Mouse (Mus musculus): ENCODE results near the gene Pi4kb. TPM values are rescaled to one million over a fixed set of nuclear protein-coding genes. Genes with fewer than 3 reads are reported as not detected.

Pi4kb gene
- polyA plus RNA-seq, 1 experiment, result 11.3 TPM

GRCm38 (mm10) chr3:95054481-95055260, 80.1 kb downstream of the Pi4kb start:
- Histone ChIP-seq H3K27ac (ENCODE audit: insufficient read depth, low read length) (peak overlapping the region; percentile 33; the same call in 1 of the 2 replicates), H3K36me3 (ENCODE audit: control insufficient read depth, insufficient read depth, low read length, poor library complexity, severe bottlenecking) (peaks cover 8% of the 10 kb centered on the region), H3K4me3 (ENCODE audit: low read depth, low read length) (no peak overlapping the region), H3K9ac (ENCODE audit: low read depth, poor library complexity, severe bottlenecking) (no peak overlapping the region), H3K9me3 (replicated peaks; ENCODE audit: control insufficient read depth, insufficient read depth, low read length, poor library complexity, severe bottlenecking) (no peaks in the 10 kb centered on the region), H3K4me1 (ENCODE audit: control insufficient read depth, insufficient read depth, low read length) (peaks cover 2% of the 10 kb centered on the region), H3K27me3 (ENCODE audit: control insufficient read depth, insufficient read depth, low read length, poor library complexity, severe bottlenecking) (no peaks in the 10 kb centered on the region)
- no peak for TF ChIP-seq POLR2A (IDR thresholded peaks at IDR 0.05; ENCODE audit: insufficient read depth, low read length)
- no peak for TF ChIP-seq EP300 (IDR thresholded peaks at IDR 0.05; ENCODE audit: insufficient read depth, low read depth, low read length)
- TF ChIP-seq CTCF (IDR thresholded peaks at IDR 0.05; ENCODE audit: low read depth, low read length), result no peak

DNA sequence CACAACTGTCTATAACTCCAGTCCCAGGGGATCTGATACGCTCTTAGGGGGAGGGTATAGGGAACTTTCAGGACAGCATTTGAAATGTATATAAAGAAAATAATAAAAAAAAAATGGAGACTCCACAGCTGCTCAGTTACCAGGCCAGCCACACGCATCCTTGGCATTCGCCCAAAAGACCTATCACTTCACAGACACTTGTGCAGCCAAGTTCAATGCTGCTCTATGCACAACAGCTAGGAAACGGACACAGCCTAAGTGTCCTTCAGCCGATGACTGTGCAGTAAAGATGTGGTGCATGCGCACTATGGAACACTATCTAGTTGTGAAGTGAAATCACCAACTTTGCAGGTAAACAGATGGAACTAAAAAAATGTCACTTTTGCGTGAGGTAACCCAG, 81.7 kb downstream of the Pi4kb start:
- Histone ChIP-seq H3K27me3 (ENCODE audit: control insufficient read depth, insufficient read depth, low read length, poor library complexity, severe bottlenecking) (no peaks in the 10 kb centered on the region), H3K9me3 (replicated peaks; ENCODE audit: control insufficient read depth, insufficient read depth, low read length, poor library complexity, severe bottlenecking) (no peaks in the 10 kb centered on the region), H3K27ac (ENCODE audit: insufficient read depth, low read length) (no peak overlapping the region), H3K9ac (ENCODE audit: low read depth, poor library complexity, severe bottlenecking) (no peak overlapping the region), H3K4me1 (ENCODE audit: control insufficient read depth, insufficient read depth, low read length) (peaks cover 2% of the 10 kb centered on the region), H3K36me3 (ENCODE audit: control insufficient read depth, insufficient read depth, low read length, poor library complexity, severe bottlenecking) (peaks cover 17% of the 10 kb centered on the region), H3K4me3 (ENCODE audit: low read depth, low read length) (no peak overlapping the region)
- TF ChIP-seq CTCF (IDR thresholded peaks at IDR 0.05; ENCODE audit: low read depth, low read length) (no peak), EP300 (IDR thresholded peaks at IDR 0.05; ENCODE audit: insufficient read depth, low read depth, low read length) (no peak), POLR2A (IDR thresholded peaks at IDR 0.05; ENCODE audit: insufficient read depth, low read length) (no peak)

Other genes with a start within 250 kb of the Pi4kb start
- gene Cgn, start 188.2 kb upstream of the Pi4kb start, polyA plus RNA-seq (2011; ENCODE audit: insufficient read depth, insufficient read length, low read depth, missing spikeins), result 65.5 and 69.2 TPM in 2 replicates
- gene Pogz, start 137.2 kb upstream of the Pi4kb start, polyA plus RNA-seq (2011; ENCODE audit: insufficient read depth, insufficient read length, low read depth, missing spikeins), result 89.2 and 92.6 TPM in 2 replicates
- gene Psmb4, start 87.8 kb upstream of the Pi4kb start, polyA plus RNA-seq (2011; ENCODE audit: insufficient read depth, insufficient read length, low read depth, missing spikeins), result 331 and 345 TPM in 2 replicates
- 0.68 and 1.3 TPM in 2 replicates for gene Selenbp1, start 41.7 kb upstream of the Pi4kb start, polyA plus RNA-seq (2011; ENCODE audit: insufficient read depth, insufficient read length, low read depth, missing spikeins)
- 24.8 and 25.1 TPM in 2 replicates for gene Rfx5, start 20.7 kb upstream of the Pi4kb start, polyA plus RNA-seq (2011; ENCODE audit: insufficient read depth, insufficient read length, low read depth, missing spikeins)
- gene Zfp687, start 40.7 kb downstream of the Pi4kb start, polyA plus RNA-seq (2011; ENCODE audit: insufficient read depth, insufficient read length, low read depth, missing spikeins), result 37.7 and 56.5 TPM in 2 replicates
- gene Psmd4, start 67.9 kb downstream of the Pi4kb start, polyA plus RNA-seq (2011; ENCODE audit: insufficient read depth, insufficient read length, low read depth, missing spikeins), result 286 and 316 TPM in 2 replicates
- gene Pip5k1a, start 132.2 kb downstream of the Pi4kb start, polyA plus RNA-seq (2011; ENCODE audit: insufficient read depth, insufficient read length, low read depth, missing spikeins), result 53.9 and 63.5 TPM in 2 replicates
- 78.0 and 83.5 TPM in 2 replicates for gene Vps72, start 136.3 kb downstream of the Pi4kb start, polyA plus RNA-seq (2011; ENCODE audit: insufficient read depth, insufficient read length, low read depth, missing spikeins)
- gene Tmod4, start 149.7 kb downstream of the Pi4kb start, polyA plus RNA-seq (2011; ENCODE audit: insufficient read depth, insufficient read length, low read depth, missing spikeins), result 0.90 TPM in 1 of 2 replicates, not detected in the other
- gene Scnm1, start 159.3 kb downstream of the Pi4kb start, polyA plus RNA-seq (2011; ENCODE audit: insufficient read depth, insufficient read length, low read depth, missing spikeins), result 48.5 and 52.1 TPM in 2 replicates
- gene Lysmd1, start 159.4 kb downstream of the Pi4kb start, polyA plus RNA-seq (2011; ENCODE audit: insufficient read depth, insufficient read length, low read depth, missing spikeins), result 4.0 and 5.7 TPM in 2 replicates
- gene Tnfaip8l2, start 167.6 kb downstream of the Pi4kb start, polyA plus RNA-seq (2011; ENCODE audit: insufficient read depth, insufficient read length, low read depth, missing spikeins), result not detected in 2 replicates
- gene Sema6c, start 185.7 kb downstream of the Pi4kb start, polyA plus RNA-seq (2011; ENCODE audit: insufficient read depth, insufficient read length, low read depth, missing spikeins), result 13.3 and 18.8 TPM in 2 replicates
- 39.8 and 49.0 TPM in 2 replicates for gene Gabpb2, start 243.2 kb downstream of the Pi4kb start, polyA plus RNA-seq (2011; ENCODE audit: insufficient read depth, insufficient read length, low read depth, missing spikeins)

Data from ES-Bruce4 (cell line).